Mouse (Mus musculus): ENCODE results near the gene Rnf220. TPM values are rescaled to one million over a fixed set of nuclear protein-coding genes. Genes with fewer than 3 reads are reported as not detected.

Gene Rnf220
- polyA plus RNA-seq, 1 experiment from 2014 or later, result 50.7 TPM

GRCm38 (mm10) chr4:117235822-117236221, 261.0 kb downstream of the Rnf220 start:
- Histone ChIP-seq H3K27me3 (replicated peaks; ENCODE audit: insufficient read depth, low read length) (no peaks in the 10 kb centered on the region), H3K27ac (ENCODE audit: low read length) (no peak overlapping the region), H3K9me3 (ENCODE audit: low read length) (no peaks in the 10 kb centered on the region), H3K4me3 (ENCODE audit: low read depth, low read length) (no peak overlapping the region), H3K36me3 (ENCODE audit: insufficient read depth, low read length) (no peaks in the 10 kb centered on the region), H3K9ac (replicated peaks; ENCODE audit: low read depth) (no peak overlapping the region), H3K4me1 (ENCODE audit: insufficient read depth, low read depth, low read length) (no peaks in the 10 kb centered on the region), H3K4me2 (replicated peaks; ENCODE audit: low read depth, low read length) (no peak overlapping the region)
- peak; percentile 51 for DNase-seq (ENCODE audit: low spot score)
- TF ChIP-seq EP300 (IDR thresholded peaks at IDR 0.05), result no peak
- TF ChIP-seq CTCF (IDR thresholded peaks at IDR 0.05), result no peak
- 25% methylated on average over 4 of the region's 4 CpGs for WGBS
- ATAC-seq, result peak; percentile 9; the same call in 1 of the 2 replicates

GRCm38 (mm10) chr4:117234166-117234741, 262.6 kb downstream of the Rnf220 start:
- TF ChIP-seq CTCF (IDR thresholded peaks at IDR 0.05) (no peak), EP300 (IDR thresholded peaks at IDR 0.05) (no peak)
- Histone ChIP-seq H3K36me3 (ENCODE audit: insufficient read depth, low read length) (no peaks in the 10 kb centered on the region), H3K27me3 (replicated peaks; ENCODE audit: insufficient read depth, low read length) (no peaks in the 10 kb centered on the region), H3K4me3 (ENCODE audit: low read depth, low read length) (no peak overlapping the region), H3K9ac (replicated peaks; ENCODE audit: low read depth) (no peak overlapping the region), H3K4me1 (ENCODE audit: insufficient read depth, low read depth, low read length) (no peaks in the 10 kb centered on the region), H3K9me3 (ENCODE audit: low read length) (no peaks in the 10 kb centered on the region), H3K4me2 (replicated peaks; ENCODE audit: low read depth, low read length) (no peak overlapping the region), H3K27ac (ENCODE audit: low read length) (no peak overlapping the region)
- 72% methylated on average over 7 of the region's 7 CpGs for WGBS
- DNase-seq (ENCODE audit: low spot score) (no peak), ATAC-seq (no peak)

- H3K4me2 ChIP-seq (replicated peaks; ENCODE audit: low read depth, low read length), result no peak overlapping the region
- DNase-seq (ENCODE audit: low spot score), result no peak
- H3K9me3 ChIP-seq (ENCODE audit: low read length), result no peaks in the 10 kb centered on the region
- H3K36me3 ChIP-seq (ENCODE audit: insufficient read depth, low read length), result no peaks in the 10 kb centered on the region
- no peak overlapping the region for H3K9ac ChIP-seq (replicated peaks; ENCODE audit: low read depth)
- no peak for TF ChIP-seq CTCF (IDR thresholded peaks at IDR 0.05)
- no peaks in the 10 kb centered on the region for H3K4me1 ChIP-seq (ENCODE audit: insufficient read depth, low read depth, low read length)
- no peak overlapping the region for H3K27ac ChIP-seq (ENCODE audit: low read length)
- no peaks in the 10 kb centered on the region for H3K27me3 ChIP-seq (replicated peaks; ENCODE audit: insufficient read depth, low read length)
- 84% methylated on average over 2 of the region's 2 CpGs for WGBS
- no peak overlapping the region for H3K4me3 ChIP-seq (ENCODE audit: low read depth, low read length)
- no peak for ATAC-seq
These were observed 265.6 kb downstream of the Rnf220 start for GRCm38 (mm10) chr4:117231208-117231607.

- DNase-seq (ENCODE audit: low spot score), result peak; percentile 28
- Histone ChIP-seq H3K27ac (ENCODE audit: low read length) (no peak overlapping the region), H3K27me3 (replicated peaks; ENCODE audit: insufficient read depth, low read length) (no peaks in the 10 kb centered on the region), H3K4me1 (ENCODE audit: insufficient read depth, low read depth, low read length) (no peaks in the 10 kb centered on the region), H3K4me2 (replicated peaks; ENCODE audit: low read depth, low read length) (no peak overlapping the region), H3K9me3 (ENCODE audit: low read length) (no peaks in the 10 kb centered on the region), H3K4me3 (ENCODE audit: low read depth, low read length) (no peak overlapping the region), H3K36me3 (ENCODE audit: insufficient read depth, low read length) (no peaks in the 10 kb centered on the region), H3K9ac (replicated peaks; ENCODE audit: low read depth) (no peak overlapping the region)
- ATAC-seq, result no peak
- WGBS, result 52% methylated on average over 10 of the region's 10 CpGs
- TF ChIP-seq CTCF (IDR thresholded peaks at IDR 0.05) (peak; percentile 63), EP300 (IDR thresholded peaks at IDR 0.05) (no peak)
These were observed 266.5 kb downstream of the Rnf220 start for GRCm38 (mm10) chr4:117230331-117230730.

- no peak overlapping the region for H3K9ac ChIP-seq (replicated peaks; ENCODE audit: low read depth)
- H3K4me1 ChIP-seq (ENCODE audit: insufficient read depth, low read depth, low read length), result no peaks in the 10 kb centered on the region
- no peaks in the 10 kb centered on the region for H3K36me3 ChIP-seq (ENCODE audit: insufficient read depth, low read length)
- peak; percentile 68 for ATAC-seq
- no peak overlapping the region for H3K27ac ChIP-seq (ENCODE audit: low read length)
- no peak overlapping the region for H3K4me3 ChIP-seq (ENCODE audit: low read depth, low read length)
- DNase-seq (ENCODE audit: low spot score), result peak; percentile 51
- no peak for TF ChIP-seq CTCF (IDR thresholded peaks at IDR 0.05)
- TF ChIP-seq EP300 (IDR thresholded peaks at IDR 0.05), result no peak
- no peaks in the 10 kb centered on the region for H3K27me3 ChIP-seq (replicated peaks; ENCODE audit: insufficient read depth, low read length)
- 34% methylated on average over 15 of the region's 15 CpGs for WGBS
- no peak overlapping the region for H3K4me2 ChIP-seq (replicated peaks; ENCODE audit: low read depth, low read length)
- H3K9me3 ChIP-seq (ENCODE audit: low read length), result no peaks in the 10 kb centered on the region
These were observed 267.3 kb downstream of the Rnf220 start for GRCm38 (mm10) chr4:117229590-117229989.

- no peak overlapping the region for H3K27ac ChIP-seq (ENCODE audit: low read length)
- H3K4me2 ChIP-seq (replicated peaks; ENCODE audit: low read depth, low read length), result no peak overlapping the region
- H3K4me3 ChIP-seq (ENCODE audit: low read depth, low read length), result no peak overlapping the region
- ATAC-seq (no peak), DNase-seq (ENCODE audit: low spot score) (no peak)
- TF ChIP-seq EP300 (IDR thresholded peaks at IDR 0.05) (no peak), CTCF (IDR thresholded peaks at IDR 0.05) (no peak)
- H3K9ac ChIP-seq (replicated peaks; ENCODE audit: low read depth), result no peak overlapping the region
- no peaks in the 10 kb centered on the region for H3K36me3 ChIP-seq (ENCODE audit: insufficient read depth, low read length)
- H3K9me3 ChIP-seq (ENCODE audit: low read length), result no peaks in the 10 kb centered on the region
- H3K27me3 ChIP-seq (replicated peaks; ENCODE audit: insufficient read depth, low read length), result no peaks in the 10 kb centered on the region
- H3K4me1 ChIP-seq (ENCODE audit: insufficient read depth, low read depth, low read length), result no peaks in the 10 kb centered on the region
These were observed 271.6 kb downstream of the Rnf220 start for GRCm38 (mm10) chr4:117225250-117225649.

- Histone ChIP-seq H3K9me3 (ENCODE audit: low read length) (no peaks in the 10 kb centered on the region), H3K27ac (ENCODE audit: low read length) (no peak overlapping the region), H3K4me2 (replicated peaks; ENCODE audit: low read depth, low read length) (no peak overlapping the region), H3K9ac (replicated peaks; ENCODE audit: low read depth) (no peak overlapping the region), H3K4me3 (ENCODE audit: low read depth, low read length) (no peak overlapping the region), H3K27me3 (replicated peaks; ENCODE audit: insufficient read depth, low read length) (no peaks in the 10 kb centered on the region), H3K4me1 (ENCODE audit: insufficient read depth, low read depth, low read length) (no peaks in the 10 kb centered on the region), H3K36me3 (ENCODE audit: insufficient read depth, low read length) (no peaks in the 10 kb centered on the region)
- ATAC-seq (no peak), DNase-seq (ENCODE audit: low spot score) (no peak)
- WGBS, result 71% methylated on average over 8 of the region's 8 CpGs
- TF ChIP-seq CTCF (IDR thresholded peaks at IDR 0.05), result no peak
- TF ChIP-seq EP300 (IDR thresholded peaks at IDR 0.05), result no peak
These were observed 272.7 kb downstream of the Rnf220 start for GRCm38 (mm10) chr4:117224122-117224521.

Measured in lung, postnatal 0 days (tissue).